Mouse (Mus musculus) thymus, adult 2 months (tissue): ENCODE measurements around the gene Aldh1a2.

Source experiments
- CTCF ChIP-seq: fragments of 200-500 bp; IDR thresholded peaks from 2 replicates; pipeline ENCODE4 v1.5.1; 2012; ENCODE audit warnings: mild to moderate bottlenecking, control low read depth, low read length, moderate library complexity, borderline replicate concordance; ENCODE audit not compliant: control insufficient read depth, poor library complexity, insufficient read depth; ENCODE audit errors: extremely low read depth
- POLR2A ChIP-seq: fragments of 200-500 bp; IDR thresholded peaks from 2 replicates; pipeline ENCODE4 v1.6.1; 2012; ENCODE audit warnings: mild to moderate bottlenecking, low read length, control low read depth, moderate library complexity; ENCODE audit not compliant: control insufficient read depth, poor library complexity, insufficient read depth; ENCODE audit errors: extremely low read depth

DNA sequence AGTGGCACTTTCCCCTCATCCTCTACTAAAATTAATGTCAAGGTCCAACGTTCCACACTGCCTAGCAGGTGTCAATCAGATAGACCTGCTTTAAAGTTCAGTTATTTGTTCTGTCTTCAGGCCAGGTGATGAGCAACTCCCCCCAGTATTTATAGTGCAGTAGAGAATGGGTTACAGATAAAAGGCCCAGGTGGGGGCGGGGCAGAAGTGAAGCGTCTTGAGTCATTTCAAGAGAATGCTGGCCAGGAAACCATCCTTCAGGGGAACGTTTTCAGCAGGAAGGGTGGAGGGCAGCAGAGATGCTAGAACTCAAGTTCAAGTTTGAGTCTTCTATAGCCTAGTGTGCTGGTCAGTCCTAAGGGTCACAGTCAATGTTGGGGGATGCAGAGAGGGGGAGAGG lies 121.1 kb downstream of the Aldh1a2 start:
- no peak for TF ChIP-seq POLR2A
- TF ChIP-seq CTCF: no peak
